18 mouse cellular contexts compared by ENCODE assay signal in the genomic region with DNA sequence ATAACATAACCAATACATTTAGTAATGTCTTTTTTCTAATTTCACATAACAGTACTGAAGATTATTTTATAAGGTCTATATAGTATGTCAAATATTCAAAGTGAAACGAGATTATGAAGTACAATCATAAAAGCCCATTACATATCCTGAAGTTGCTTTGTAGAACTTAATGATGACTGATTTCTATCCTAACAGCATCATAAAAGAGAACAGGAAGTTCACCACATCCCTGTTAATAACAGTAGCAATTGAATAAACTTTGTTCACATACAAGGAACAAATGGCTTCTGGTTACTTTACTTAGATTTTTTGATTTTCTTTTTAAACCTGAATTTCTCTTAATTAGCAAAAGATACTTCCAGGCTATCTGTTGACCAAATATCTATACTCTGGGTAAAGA.
"Had no signal": no experiment of that assay in that cellular context is flagged by ENCODE, and none has a peak within 500 bp of the region (broad histone marks: within the 10 kb centered on the region; RNA-seq: fewer than 3 reads in every experiment).

No protein-coding gene starts in this region.

- ATAC-seq: liver, postnatal 0 days; lung, postnatal 0 days; midbrain, embryonic 16.5 days had no signal

- H3K27me3 ChIP-seq: lung, embryonic 15.5 days; midbrain, embryonic 12.5 days; neural tube, embryonic 13.5 days; neural tube, embryonic 15.5 days; stomach, embryonic 15.5 days had no signal

- H3K9me3 ChIP-seq: lung, embryonic 15.5 days; midbrain, embryonic 10.5 days; midbrain, embryonic 12.5 days; neural tube, embryonic 13.5 days; neural tube, embryonic 15.5 days; stomach, embryonic 15.5 days had no signal

- H3K4me2 ChIP-seq: lung, embryonic 15.5 days; midbrain, embryonic 12.5 days; neural tube, embryonic 13.5 days; neural tube, embryonic 15.5 days; stomach, embryonic 15.5 days had no signal

- DNase-seq: liver, postnatal 0 days; lung, adult 2 months; lung, postnatal 4 days; midbrain, embryonic 14.5 days; right cerebral cortex, postnatal 14 days; thymus, adult 2 months; thymus, postnatal 25 days; thymus, postnatal 4 days had no signal

- H3K9ac ChIP-seq: liver, postnatal 0 days; lung, embryonic 15.5 days; midbrain, embryonic 12.5 days; neural tube, embryonic 13.5 days; neural tube, embryonic 15.5 days; stomach, embryonic 15.5 days had no signal

- H3K27ac ChIP-seq: lung, embryonic 15.5 days; midbrain, embryonic 10.5 days; midbrain, embryonic 12.5 days; neural tube, embryonic 13.5 days; neural tube, embryonic 15.5 days; stomach, embryonic 15.5 days; stomach, postnatal 0 days had no signal

- H3K4me3 ChIP-seq: lung, embryonic 15.5 days; midbrain, embryonic 10.5 days; midbrain, embryonic 12.5 days; myocyte; neural tube, embryonic 13.5 days; neural tube, embryonic 15.5 days; stomach, embryonic 15.5 days had no signal
